Mouse (Mus musculus): ENCODE data around the gene Gm11444.
A peak's percentile ranks its signal among the peaks of the same experiment; 100 is the strongest.

Gm11444 gene

DNA sequence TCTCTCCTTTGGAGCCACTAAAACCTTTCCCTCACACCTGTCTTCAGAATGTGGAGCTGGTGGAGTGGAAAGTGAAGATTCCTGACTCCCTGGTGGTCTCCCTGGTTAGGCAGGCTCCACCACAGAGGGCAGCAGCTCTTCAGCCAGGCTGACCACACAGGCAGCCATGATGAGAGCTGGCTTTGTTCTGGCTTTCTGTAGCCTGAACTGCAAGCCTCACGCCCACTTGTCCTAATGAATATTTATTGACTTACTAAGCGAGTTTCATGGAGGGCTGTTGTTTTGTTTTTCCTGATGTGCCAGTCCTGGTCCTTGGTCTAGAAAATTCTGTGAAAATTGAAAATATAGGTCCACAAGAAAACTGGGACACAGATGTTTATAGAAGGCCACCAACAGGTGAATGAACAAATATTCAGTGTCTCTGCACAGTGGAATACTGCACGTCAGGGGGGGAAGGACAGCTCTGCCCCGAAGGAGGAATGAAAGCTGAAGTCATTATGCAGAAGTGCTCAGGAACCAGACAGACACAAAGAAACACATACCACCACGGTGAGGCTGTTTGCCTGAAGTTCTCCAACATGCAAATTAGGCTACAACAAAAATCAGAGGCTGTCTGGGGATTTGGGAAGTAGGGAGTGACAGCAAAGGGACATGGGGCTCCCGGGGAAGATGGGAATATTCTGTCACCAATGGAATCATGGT lies 8.0 kb upstream of the Gm11444 start:
- peak; percentile 37 for DNase-seq (ENCODE audit: extremely low spot score)

GRCm38 (mm10) chr11:85850758-85851157 lies 625 bp upstream of the Gm11444 start:
- no peak for DNase-seq (ENCODE audit: extremely low spot score)

GRCm38 (mm10) chr11:85849037-85849436 lies 1.1 kb downstream of the Gm11444 start:
- DNase-seq (ENCODE audit: extremely low spot score): peak; percentile 81

- no peak for DNase-seq (ENCODE audit: extremely low spot score)
Measured at GRCm38 (mm10) chr11:85846509-85846908, 3.6 kb downstream of the Gm11444 start.

DNA sequence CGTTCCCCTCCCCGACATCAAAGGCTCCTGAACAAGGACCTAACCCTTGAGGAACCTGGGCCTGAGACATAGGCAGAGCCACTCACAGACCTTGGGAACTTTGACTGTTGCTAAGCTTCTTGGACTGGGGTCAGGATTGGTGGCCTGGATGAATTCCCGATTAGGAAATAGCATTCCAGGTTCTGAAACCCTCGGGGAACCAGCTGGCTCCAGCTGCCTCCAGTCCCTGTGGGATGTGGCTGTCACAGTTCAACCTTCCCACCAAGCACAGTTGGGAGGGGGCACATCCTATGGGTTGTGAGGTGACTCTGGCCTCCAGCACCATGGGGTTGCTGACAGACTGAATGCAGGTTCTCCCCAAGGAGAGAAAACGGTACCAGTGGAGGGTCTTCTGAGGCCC lies 4.2 kb downstream of the Gm11444 start:
- DNase-seq (ENCODE audit: extremely low spot score): no peak

DNA sequence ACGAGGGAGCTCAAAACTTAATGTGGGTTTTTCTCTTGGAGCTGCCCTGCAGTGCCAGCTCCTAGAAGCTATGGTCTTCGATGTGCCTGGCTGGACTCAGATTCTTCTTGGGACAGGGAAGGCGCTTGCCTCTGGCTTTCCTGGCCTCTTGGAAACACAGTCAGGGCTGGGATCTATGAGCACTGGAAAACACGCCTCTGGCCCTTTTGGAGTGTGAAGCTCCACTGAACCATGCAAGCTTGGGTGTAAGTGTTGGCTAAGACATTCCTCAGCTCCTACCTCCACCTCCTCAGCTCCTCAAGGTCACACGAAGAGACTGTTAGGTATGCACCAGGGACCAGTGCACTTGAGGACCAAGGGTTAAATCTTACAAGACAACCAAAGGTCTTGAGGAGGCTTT lies 5.2 kb downstream of the Gm11444 start:
- no peak for DNase-seq (ENCODE audit: extremely low spot score)

DNA sequence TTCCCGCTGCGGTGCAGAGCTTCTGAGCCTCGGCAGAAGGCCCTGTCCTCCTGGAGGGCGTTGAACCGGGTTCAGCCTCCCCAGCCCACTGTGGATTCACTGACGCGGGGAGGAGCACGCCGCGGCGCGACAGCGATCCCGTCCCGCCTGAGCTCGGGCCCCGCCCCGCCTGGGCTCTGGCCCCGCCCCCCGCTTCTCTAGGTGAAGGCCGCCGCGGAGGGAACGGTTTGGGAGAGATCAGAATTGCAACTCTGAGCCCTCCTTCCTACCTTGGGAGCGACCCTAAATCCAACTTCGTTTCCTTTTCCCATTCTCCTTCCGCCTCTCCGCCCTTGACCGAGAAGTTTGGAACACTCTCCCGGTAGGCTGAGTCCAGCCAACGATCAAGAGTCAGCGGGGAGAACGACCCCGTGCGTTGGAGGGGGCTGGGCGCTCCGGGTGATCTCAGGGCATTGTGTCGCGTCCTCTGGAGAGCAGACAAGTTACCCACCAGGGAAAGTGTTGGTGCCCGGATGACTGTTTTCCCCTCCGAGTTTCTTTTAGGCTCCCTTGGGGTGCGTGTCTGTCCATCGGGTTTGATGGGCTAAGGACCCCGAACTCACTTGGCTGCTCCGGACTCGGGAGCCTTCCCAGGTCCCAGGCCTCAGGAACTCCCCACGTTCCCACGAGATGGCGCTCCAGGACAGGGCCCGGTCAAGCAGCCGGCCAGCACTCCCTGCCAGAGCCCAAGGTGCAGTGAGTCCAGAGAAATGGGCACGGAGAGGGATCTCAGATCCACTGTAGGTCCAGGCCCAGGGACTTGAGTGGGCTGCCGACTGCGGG lies 5.8 kb downstream of the Gm11444 start:
- DNase-seq (ENCODE audit: extremely low spot score): peak; percentile 93

GRCm38 (mm10) chr11:85843347-85843692 lies 6.8 kb downstream of the Gm11444 start:
- peak; percentile 88 for DNase-seq (ENCODE audit: extremely low spot score)

DNA sequence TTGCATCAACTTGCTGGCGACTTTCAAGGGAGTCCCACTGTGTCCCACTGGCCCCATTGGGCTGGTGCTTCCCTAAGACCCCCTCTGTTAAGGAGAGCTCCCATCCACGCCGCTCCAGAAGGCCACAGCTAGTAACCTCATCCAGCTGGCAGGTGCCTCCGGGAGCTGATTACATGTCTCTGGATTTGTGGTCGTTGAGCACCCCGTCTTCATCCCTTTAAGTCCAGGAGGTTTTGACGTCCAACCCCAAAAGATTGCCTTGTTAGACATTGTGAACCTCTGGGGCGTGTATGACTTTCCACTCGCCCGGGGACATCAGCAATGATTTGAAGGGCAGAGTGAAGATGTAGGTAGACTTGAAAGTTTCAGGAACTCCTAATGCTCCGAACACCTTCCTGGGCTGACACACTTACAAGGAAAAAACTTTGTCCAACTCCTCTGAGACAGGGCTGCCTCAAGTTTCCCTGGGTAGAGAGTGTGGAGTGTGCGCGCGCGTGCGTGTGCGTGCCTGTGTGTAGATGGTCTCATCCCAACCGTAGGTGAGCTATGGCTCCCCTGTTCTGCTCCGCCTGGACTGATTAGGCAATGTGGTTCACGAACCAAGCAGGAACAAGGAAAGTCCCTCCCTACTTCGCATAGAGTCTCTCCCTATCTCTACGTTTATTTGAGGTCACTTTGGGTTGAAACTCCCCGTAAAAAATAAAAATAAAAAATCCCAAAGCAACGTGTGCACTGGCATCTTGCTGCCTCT lies 7.4 kb downstream of the Gm11444 start:
- DNase-seq (ENCODE audit: extremely low spot score): peak; percentile 39

DNA sequence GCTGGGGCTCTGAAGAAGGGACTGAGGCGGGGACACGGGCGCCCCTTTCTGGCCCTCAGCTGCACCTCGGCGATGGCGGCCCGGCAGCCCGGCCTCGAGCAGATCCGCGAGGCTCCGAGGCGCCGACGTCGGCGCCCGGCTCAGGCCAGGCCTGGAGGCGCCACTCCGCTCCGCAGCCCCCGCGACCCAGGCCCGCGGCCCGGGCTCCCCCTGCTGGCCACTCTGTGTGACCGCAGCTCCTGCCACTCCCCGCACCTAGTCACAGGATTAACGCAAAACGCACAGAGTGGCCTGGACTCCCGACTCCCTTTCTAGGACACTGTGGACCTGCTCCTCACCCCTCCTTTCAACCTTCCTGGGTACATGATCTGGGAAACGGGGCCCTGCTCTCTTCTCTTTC lies 8.2 kb downstream of the Gm11444 start:
- DNase-seq (ENCODE audit: extremely low spot score): peak; percentile 83

DNA sequence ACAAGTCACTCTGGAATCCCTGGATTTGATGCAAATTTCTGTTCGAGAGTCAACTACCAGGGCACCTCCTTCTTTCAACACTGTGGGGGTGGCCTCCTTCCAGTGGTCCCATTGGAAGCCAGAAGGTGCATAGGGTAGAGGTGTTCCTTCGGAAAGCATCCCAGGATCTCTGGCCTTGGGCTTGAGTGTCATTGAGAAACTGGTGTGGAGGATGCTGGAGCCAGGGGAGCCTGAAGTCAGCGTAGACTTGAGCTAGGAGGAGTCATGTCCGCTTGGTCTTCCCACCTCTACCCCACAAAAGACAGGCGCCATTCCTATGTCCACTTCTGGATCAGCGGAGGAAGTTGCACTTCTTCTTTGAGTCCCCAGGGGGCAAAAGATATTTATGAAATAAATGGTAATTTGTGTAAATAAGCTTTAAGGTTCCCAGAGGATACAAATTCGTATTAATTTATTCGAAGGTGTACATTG lies 8.9 kb downstream of the Gm11444 start:
- DNase-seq (ENCODE audit: extremely low spot score): peak; percentile 37

DNA sequence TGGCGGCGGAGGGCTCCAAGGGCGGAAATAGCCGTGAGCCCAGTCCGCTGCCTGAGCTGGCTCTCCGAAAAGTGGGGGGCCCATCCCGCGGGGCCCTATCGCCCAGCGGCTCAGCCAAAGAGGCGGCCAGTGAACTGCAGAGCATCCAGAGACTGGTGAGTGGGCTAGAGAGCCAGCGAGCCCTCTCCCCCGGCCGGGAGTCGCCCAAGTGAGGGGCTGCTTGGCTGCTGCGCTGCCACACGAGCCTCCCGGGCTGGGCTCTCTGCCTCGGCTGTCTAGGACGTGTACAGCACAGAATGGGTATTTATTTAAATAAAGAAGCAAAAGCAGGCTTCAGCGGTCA lies 9.4 kb downstream of the Gm11444 start:
- DNase-seq (ENCODE audit: extremely low spot score): peak; percentile 41

DNA sequence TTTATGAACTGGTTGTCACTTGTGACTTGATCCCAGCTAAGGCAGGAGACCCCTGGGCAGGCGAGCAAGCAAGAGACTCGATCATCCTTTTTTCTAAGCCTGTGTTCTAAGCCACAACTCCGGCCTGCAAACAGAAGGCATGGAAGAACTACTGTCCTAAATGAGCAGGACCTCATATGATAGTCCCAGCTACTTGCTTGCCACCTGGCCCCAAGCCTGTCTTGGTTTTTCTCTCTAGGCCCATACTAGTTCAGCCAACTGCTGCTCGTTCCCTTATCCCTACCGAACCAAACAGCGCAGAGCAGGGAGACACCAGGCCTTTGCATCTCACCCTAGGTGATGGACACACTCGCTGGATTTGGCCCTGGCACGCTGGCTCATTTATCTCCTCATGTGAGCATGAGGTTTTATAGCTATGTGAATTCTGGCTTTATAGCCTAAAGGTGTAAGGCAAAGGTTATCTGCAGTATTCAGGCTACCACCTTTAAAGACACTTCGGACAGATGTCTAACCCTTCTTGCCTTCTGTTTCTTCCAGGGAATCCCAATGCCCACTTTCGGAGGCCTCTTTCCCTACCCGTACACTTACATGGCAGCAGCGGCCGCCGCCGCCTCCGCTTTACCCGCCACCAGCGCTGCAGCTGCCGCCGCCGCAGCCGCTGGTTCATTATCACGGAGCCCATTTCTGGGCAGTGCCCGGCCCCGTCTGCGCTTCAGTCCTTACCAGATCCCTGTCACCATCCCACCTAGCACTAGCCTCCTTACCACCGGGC lies 9.9 kb downstream of the Gm11444 start:
- peak; percentile 37 for DNase-seq (ENCODE audit: extremely low spot score)

DNA sequence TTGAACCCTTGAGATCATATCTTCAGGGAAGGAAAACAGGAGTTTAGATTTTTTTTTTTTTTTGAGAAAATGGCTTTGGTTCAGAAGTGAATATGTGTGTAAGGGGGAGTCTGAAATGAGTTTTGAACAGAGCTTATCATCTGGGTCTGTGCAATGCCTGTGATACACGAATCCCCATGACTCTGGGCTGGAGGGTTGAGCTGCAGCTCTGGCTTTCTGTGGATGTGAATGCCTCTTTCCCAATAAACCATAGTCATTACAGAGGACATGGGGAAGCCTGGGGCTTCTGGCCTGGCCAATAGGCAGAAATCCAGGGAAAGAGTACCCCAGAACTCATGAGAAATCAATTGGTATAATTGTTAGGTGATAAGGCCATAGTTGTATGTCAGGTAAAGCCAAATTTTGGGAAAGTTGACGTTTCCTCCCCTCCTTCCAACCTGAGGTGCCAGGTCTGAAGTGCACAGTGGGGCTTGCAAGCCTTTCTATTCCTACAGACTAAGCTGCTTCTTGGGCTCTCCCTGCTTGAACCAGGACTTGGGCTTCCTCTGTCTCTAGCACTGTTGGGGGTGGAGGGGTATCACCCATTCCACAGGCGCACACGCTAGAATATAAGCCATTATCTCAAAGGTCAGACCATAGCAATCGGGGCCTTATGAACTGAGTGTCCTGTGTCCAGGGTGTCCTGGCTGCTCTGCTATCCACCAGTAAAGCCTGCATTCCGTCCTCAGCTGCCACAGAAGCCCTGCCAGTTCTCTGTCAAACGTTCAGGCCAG lies 10.7 kb downstream of the Gm11444 start:
- no peak for DNase-seq (ENCODE audit: extremely low spot score)

- peak; percentile 39 for DNase-seq (ENCODE audit: extremely low spot score)
Measured at GRCm38 (mm10) chr11:85838424-85839257, 11.5 kb downstream of the Gm11444 start.

DNA sequence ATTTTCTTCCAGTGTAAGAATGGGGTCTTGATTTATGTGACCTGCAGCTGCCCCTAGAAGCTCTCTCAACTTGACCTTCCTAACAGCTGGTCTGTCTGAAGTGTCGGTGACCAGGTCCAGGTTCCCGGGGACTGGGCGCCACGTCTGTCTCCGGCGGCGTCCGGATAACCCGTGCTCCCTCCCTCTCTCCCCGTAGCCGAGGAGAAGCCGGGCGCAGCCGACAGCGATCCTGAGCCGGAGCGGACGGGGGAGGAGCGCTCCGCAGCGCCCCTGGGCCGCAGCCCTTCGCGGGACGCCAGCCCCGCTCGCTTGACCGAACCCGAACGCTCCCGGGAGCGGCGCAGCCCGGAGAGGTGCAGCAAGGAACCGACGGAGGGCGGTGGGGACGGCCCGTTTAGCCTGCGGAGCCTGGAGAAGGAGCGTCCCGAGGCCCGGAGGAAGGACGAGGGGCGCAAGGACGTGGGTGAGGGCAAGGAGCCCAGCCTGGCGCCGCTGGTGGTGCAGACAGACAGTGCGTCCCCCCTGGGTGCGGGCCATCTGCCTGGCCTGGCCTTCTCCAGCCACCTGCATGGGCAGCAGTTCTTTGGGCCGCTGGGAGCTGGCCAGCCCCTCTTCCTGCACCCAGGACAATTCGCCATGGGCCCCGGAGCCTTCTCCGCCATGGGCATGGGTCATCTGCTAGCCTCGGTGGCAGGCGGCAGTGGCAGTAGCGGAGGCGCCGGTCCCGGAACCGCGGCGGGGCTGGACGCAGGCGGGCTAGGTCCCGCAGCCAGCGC lies 12.3 kb downstream of the Gm11444 start:
- peak; percentile 67 for DNase-seq (ENCODE audit: extremely low spot score)

DNA sequence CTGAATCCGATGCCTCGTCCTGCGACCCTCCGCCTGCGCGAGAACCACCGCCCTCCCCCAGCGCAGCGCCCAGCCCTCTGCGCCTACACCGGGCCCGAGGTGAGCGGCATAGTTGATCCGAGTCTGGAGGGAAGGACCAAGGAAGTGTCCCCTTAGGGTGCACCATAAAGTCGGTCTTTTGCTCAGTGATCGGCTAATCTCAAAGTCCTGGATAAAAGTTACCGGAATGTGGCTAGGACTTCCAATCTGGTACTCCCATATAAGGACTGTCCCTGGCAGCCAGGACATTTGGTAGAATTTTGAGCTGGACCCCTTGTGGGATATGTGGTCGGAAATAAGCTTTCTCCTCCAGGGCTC lies 12.9 kb downstream of the Gm11444 start:
- DNase-seq (ENCODE audit: extremely low spot score): no peak

DNA sequence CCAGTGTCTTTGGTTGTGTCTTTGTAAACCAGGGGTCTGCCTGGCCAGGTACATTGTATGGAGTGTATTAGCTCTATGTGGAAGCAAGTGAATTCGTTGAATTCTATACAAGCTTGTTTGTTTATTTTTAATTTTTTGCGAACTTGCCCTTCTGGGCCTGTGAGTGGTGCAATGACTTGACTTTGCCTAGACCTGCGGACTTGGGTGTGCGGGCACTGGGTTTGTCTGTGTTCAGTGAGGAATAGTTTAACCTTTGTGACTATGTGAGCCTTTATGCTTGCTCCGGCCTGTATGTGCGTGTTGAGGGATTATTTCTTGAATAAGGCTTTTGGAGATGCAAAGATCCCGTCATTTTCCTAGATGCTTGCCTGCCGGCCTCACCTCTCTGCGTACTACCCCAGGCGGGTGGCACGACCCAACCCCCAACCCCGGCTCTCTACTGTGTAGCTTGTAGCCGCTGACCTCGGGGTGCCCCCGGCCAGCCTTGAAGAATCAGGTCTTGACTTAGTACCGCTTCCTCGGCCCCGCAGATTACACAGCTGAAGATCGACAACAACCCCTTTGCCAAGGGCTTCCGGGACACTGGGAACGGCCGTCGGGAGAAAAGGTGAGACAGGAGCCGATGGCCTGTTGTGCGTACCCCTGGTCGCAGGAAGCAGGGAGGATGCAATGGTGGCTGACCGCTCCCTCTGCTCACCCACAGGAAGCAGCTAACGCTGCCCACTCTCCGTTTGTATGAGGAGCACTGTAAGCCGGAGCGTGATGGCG lies 13.4 kb downstream of the Gm11444 start:
- DNase-seq (ENCODE audit: extremely low spot score): peak; percentile 55

All from embryo, embryonic 9.5 days (tissue).